Mouse (Mus musculus) ovary, postnatal 10 days (tissue): Measurements from ENCODE around the gene Capn10.

Experiments
- DNase-seq: peaks from one replicate; pipeline ENCODE4 v3.0.0; 2022; ENCODE audit warnings: low spot score

The Capn10 gene

DNA sequence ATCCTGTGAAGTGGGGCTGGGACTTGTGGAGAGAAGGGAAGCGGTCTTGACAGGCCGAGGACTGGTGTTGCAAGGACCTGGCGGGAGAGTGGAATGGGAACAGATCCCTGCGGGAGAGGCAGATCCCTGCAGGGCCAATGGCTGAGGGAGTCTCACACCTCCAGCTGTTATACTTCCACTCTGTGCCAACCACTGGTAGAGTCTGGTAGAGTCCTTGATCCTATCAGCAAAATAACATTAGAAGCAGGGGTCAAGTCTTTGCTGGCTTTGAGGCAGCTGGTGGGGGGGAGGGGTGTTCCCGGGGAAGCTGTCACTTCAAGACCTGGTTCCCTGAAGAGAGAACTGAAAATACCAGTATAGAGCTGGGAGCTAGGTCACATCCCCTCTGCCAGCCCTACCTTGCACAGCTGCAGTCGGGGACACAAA lies 42.0 kb downstream of the Capn10 start:
- DNase-seq = no peak

DNA sequence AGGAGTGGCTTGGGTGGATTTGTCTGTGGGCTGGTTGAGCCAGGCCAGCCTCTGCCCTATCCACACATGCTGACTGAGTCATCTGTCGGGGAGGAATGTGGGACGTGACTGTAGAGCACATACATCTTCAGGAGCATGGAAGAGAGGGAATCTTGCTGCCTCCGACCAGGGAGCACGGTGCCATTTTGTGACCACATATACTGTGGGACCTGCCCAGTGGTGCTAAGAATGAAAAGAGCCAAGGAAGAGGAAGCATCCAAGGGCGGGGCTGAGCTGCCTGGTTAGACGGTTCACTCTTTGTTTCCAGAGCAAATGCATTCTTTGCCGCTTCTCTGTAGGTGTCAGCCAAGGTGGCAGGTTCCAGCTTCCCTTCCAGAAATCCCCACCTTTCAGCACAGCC lies 44.5 kb downstream of the Capn10 start:
- no peak for DNase-seq

DNA sequence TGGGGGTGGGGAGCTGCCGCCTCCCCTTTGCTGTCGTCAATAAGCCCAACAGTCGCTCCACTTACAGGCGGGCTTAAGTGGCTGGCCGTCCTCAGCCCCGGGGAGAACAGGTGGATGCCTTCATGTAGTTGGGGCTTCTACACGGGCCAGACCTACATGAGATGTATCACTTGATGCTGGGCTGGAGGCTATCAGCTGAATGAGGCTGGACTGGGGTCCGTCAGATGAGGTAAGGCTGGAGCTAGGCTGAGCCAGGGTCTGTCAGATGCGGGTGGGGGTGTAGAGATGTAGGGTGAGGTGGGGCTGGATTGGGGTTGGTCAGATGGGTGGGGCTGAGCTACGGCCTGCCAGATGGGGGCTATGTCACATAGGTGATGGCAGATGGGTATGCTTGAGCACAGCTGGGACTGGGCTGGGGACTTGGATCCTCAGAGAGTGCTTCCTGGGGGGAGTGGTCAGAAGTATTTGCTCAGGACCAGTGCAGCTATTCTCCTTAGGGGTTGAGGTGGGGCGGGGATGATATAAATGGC lies 45.0 kb downstream of the Capn10 start:
- no peak for DNase-seq

DNA sequence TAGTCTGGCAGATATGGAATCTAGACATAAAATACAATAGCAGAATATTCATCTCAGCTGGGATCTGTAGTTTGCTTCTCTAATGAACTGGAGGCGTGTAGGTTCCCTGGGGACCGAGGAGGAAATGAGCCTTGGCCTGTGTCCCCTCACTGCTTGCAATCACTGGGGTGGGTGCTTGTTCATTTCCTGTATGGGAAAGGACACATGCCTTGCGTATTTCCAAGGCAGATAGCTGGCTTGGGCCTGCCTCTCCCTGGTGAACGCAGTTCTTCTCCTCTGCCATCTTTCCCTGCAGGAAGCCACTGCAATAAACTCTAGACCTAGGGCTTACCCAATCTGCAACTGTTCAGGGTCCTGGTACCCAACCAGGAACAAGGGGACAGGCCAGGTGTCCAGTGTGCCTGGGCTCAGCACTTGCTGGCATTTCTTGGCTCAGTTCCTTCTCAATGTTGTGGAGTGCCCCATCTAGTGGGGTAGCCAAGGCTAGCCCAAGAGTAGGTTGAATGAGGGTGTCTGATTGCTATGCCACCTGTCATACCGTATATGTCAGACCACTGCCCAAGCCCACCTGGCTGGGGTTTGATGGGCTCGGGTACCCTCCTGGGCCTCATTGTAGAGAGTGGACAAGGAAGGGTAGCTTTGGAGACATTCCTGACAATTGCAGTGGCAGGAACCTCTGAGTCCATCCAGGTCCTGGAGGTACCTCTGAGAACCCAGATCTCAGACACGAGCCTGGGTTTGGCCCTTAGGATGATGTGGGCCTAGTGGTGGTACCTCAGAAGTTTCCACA lies 47.1 kb downstream of the Capn10 start:
- no peak for DNase-seq

DNA sequence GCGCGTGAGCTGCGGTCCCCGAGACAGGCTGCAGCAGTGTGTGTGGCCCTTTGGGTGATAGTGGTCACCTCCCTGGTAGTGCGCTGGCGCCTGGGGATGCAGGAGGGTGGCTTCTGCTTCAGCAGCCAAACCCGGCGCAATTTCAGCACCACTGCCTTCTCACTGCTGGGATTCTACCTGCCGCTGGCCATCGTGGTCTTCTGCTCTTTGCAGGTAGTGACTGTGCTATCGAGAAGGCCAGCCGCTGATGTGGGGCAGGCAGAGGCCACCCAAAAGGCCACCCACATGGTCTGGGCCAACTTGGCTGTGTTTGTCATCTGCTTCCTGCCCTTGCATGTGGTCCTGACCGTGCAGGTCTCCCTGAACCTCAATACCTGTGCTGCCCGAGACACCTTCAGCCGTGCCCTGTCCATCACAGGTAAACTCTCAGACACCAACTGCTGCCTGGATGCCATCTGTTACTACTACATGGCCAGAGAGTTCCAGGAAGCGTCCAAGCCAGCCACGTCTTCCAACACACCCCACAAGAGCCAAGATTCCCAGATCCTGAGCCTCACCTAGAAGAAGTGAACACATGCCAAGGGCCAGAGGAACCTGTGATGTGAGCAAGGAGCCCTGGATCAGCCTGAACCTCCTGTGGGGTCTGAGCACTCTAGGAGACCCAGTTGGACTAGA lies 48.9 kb downstream of the Capn10 start:
- DNase-seq = no peak

DNA sequence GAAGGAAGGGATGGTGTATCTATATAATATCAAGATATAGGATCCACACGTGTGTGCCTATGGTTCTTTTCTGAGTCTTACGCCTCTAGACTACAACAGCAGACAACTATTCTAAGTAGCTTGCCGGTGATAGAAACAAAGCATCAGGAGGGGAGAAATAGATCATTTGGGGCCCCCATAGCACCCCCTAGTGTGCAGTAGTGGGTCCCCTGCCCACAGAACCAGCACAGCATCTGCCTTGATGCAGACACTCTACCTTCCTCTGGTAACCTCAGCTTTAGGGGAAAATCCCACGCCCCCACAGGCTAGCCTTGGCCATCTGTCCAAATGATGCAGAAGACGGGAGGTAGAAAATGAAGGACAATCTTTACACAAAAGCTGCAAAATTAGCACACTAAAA lies 50.8 kb downstream of the Capn10 start:
- no peak for DNase-seq

DNA sequence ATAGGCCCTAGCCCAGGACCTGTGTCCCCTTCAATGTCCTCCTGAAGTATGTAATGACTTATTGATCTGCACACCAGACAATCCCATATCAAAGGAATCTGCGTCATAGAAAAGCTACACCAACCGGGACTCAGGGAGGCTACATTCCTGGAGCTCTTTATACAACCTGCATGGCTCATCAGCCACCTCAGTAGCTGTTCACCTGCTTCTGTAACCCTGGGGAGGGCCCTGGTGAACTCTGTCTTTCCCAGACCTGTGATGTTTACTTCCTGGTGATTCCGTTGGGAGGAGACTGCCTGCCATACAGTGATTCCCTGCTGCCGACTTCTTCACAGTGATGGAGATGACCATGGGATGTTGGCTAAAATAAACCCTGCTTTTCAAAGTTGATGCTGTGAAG lies 54.7 kb downstream of the Capn10 start:
- no peak for DNase-seq

DNA sequence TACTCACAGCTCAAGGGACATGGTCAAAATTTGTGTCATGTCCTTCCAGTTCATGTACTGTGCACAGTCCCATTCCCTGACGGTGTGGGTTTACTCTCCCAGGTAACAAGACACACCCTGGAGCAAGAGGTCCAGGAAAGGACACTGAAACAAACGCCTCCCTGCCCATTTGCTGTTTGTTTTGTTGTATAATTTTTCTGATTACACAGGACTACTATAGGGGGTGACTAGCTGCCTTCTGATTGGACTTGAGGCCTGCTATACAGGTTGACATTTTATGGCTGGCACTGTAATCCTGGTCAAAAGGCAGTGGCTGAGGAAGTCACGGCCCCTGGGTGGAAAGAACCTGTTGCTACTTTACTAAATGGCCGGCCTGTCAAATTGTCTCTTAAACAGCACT lies 55.7 kb downstream of the Capn10 start:
- DNase-seq = no peak

DNA sequence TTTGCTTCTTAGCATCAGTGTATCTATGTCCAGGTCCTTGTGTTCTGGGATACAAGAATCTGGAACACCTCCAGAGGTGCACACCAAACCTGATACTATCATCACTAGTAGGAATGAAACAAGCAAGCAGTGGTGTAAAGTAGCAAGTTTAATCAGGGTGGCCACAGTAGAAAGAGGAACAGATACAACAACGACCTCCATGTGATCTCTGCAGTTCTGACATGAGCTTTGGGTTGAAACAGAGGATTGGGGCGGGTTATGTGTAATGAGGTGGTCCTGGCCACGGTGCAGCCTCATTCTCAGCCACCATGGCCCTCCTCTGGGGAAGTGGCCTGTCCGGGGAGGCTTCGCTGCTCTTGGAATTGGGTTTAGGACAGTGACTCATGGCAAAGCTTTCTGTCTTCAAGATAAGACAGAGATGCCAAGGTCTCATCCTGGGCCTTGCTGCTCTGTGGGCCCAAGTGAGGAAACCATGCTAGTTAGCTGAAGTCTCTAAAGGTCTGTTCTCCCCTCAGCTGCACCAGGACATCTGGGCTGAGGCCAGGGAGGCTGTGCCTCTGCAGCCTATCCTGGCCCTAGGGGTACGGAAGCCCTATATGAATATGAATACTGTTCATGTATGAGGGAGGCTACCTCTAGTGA lies 58.2 kb downstream of the Capn10 start:
- DNase-seq = no peak

DNA sequence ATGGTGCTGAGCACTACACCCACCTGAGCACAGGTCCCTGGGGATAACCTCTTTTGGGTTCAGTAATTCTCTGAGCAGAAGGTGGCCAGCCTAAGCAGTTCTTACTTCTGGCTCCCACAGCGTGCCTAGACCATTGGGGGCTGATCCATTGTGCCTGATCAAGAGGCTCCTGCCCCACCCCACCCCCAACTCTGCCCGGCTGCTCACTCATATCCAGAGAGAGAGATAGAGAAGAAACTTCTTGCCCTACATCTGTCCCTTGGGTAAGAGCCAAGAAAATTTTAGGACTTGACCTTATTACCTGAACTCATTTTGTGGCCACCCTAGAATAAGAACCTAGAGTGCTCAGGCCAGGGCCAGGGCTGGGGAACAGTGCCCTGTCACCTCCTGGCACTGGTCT lies 58.7 kb downstream of the Capn10 start:
- no peak for DNase-seq
